Mouse (Mus musculus): ENCODE data around the gene Gm49380.

Gene Gm49380

DNA sequence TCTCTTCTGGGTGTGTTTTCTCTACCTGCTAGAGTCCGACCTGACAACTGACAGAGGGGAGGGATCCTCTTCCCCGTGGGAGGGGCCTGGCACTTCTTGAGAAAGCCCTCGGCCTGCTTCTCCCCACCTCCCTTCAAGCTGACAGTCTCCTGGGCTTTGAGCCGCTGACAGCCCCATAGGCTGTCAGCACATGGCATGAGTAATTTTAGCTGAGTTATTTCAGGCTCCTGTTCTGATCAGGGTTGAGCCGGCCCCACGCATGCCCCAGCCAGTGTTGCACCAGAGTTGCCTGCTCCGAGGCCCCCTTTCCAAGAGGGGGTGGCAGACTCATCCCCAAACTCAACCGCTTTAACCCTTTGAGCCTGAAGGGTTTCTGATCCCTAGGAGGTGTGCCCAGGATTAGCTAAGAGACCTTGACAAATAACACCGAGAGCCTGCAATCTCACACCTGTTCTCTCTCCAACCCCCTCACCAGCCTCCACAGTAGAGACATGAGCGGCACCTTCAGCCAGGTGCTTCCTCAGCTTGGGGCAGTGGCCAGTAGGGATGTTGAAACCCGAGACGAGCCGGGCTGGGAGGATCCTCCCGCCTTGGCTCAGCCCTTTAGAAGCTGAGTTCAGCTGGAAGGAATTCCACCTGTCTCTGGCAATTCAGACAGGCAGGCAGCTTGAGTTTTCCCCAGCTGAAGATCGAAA is 25.4 kb downstream of the Gm49380 start:
- DNase-seq: peak; percentile 98

GRCm38 (mm10) chr9:44086960-44087359 is 26.3 kb downstream of the Gm49380 start:
- DNase-seq: peak; percentile 97

- peak; percentile 99 for DNase-seq
These were observed 27.3 kb downstream of the Gm49380 start for GRCm38 (mm10) chr9:44085741-44086665.

DNA sequence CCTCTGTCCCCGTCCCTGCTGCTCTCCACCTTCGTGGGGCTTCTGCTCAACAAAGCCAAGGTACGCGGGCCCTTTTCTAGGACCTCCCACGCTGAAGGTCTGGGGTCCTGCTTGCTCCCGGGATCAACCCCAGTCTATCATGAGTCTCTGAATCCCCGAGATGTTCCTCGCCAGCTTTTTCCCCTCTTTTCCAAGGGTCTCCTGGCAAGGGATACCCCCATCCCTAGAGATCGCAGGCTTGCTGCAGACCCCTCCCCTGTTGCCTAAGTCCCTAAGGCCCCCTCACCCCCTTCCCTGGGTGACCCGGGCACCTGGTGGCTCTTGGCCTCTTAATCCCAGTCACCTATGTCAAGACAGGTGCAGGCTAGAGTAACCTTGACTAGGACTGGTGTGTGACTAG is 28.0 kb downstream of the Gm49380 start:
- peak; percentile 95 for DNase-seq

DNA sequence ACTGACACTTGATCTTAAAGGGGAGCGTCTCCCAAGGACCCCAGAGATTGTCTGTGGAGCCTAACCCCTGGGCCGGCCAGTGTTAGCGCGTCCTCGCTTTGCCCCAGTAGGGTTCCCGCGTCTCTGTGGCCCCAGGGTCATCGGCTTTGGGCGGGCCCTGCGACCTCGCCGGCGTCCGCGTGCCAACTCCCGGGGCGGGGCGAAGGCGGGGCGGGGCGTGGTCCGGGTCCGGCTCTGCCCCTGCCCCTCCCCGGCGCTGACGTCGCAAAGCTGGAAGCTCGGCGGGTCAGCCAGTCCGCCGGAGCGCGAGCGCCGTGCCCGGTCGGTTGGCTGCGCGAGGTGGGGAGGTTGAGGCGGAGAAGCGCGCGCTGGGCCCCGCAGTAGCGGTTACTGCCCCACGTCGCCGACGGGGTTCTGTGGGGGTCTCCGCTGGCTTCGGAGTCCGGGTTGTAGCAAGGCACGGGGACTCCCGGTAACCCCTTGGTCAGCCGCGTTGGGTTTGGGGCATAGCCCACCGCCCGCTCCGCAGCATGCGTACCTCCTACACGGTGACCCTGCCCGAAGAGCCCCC is 28.6 kb downstream of the Gm49380 start:
- peak; percentile 100 for DNase-seq

- DNase-seq: no peak
These were observed 29.1 kb downstream of the Gm49380 start for GRCm38 (mm10) chr9:44084236-44084635.

GRCm38 (mm10) chr9:44083392-44084121 is 29.7 kb downstream of the Gm49380 start:
- peak; percentile 96 for DNase-seq

DNA sequence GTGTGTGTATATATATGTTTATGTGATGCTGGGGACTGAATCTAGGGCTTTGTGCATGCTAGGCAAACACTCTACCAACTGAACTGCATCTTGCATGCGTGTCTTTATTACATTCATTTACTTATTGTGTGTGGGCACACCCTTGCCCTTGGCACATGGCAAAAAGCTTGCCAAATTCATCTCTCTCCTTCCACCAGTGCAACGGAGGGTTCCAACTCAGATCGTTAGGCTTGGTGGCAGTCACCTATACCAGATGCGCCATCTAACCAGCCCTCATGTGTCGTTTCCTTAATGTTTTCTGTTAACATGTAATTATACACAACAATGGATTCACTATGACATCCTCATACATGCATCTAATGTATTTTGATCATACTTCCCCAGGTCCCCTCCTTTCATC is 31.0 kb downstream of the Gm49380 start:
- no peak for DNase-seq

GRCm38 (mm10) chr9:44081581-44081980 is 31.7 kb downstream of the Gm49380 start:
- peak; percentile 77 for DNase-seq

DNA sequence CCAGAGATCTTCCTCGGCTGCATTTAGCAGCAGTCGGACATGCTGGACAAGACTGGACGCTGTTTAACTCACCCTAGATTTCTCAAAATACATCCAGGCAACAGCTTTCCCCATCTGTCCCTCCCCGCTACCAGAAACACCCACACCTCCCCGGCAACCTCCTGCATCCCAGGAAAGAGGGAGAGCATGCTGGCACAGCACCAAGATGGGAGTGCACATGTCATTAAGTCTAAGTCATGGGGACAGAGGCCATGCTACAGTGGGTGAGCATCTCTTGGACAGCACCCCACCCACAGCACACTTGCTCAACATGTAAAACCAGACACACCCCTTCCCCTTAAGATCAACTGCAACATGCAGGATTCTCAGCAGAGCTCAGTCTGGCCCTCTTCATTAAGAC is 32.3 kb downstream of the Gm49380 start:
- peak; percentile 96 for DNase-seq

DNA sequence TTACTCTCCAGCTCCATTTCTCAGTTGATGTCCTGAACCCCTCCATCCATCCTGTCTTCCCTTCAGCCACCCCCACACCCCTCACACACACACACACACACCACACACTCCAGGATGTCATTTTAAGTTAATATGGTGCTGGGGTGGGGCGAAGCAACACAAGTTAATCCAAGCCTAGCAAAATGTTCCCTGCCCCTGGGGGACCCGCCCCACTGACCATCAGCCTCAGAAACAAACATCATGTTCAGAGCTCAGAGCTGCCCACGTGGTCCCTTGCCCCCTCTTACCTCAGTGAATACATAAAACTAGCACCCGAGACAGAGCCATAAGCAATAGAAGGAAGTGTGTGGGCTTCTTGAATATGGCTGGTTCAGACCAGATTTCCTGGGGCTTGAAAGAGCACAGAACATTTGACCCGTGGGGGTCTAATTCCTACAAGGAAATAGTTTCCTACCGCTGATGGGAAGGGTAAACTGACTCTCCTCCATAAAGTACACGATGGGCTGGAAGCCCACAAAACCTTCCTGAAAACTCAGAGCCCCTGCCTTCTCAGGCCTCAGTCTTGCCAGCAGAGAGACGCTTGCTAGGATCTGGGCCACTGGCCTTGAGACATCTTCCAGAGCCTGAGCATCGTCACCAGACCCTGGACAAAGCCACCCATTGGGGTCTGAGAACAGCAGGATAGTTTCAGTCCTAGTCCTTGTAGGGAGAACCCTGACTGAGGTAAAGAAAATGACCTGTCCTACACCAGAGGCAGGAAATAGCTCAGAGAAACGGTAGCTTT is 33.1 kb downstream of the Gm49380 start:
- peak; percentile 92 for DNase-seq

DNA sequence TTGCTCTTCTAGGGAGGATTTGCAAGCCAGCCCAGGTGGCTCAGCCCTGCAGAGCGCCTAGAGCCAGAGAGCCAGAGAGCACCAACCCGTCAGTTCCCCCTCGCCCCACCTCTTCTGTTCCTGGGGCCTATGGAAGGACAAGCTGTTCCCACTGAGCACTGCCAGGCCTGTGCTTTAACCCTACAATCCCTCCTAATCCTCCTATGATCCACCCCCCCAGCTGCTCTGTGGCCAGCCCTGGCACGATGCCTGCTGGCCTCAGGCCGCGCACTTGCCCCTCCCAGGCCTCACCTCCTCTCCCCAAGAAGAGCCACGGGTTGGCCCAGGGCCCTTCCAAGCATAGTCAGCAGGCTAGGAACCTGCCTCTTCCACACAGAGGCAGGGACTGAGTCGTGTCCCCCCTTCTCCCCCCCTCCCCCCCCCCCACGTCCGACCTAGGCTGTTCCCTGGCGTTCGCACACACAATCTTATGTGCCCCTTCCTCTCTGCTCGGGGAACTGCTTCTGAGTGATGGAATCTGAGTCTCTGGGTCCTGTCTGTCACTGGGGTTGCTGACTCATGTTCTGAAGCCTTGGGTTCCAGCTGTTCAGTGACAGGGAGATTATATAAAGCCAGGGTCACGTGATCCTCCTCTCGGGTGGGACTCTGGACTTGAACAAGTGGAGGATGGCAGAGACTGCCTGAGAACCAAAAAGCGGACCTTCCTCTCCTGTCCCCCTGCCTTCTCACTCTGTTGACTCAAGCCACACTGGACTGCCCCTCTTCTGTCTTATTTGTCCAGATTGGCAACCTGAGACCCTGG is 34.1 kb downstream of the Gm49380 start:
- peak; percentile 99 for DNase-seq

DNA sequence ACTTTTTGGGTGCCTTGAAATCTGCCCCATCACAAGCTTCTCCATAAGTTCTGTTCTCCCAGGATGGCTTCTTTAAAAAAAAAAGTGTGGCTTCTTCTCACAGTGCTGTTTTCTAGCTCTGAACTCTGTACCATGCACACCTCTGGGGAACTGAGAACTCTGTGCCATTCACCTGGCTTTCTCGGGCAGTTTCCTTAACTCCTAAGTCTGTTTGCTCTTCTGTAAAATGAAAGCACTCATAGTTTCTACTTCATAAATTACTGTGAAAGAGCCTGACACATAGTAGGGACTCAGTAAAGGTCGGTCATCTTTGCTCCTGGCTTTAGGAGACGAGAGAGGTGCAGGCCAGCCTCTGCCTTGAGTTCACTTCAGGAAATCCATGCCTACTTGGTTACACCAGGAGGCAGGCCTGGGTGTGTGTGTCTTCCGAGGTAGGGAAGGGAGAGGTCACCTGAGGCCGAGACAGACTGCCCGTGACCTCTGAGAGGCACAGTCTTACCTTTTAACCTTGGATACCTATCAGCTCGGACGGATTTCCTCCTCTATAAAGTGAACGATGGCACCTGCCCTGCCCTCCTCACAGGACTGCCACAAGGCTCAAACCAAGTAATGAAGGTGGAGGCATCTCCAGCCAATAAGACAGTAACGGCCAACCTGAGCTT is 35.0 kb downstream of the Gm49380 start:
- DNase-seq: no peak

DNA sequence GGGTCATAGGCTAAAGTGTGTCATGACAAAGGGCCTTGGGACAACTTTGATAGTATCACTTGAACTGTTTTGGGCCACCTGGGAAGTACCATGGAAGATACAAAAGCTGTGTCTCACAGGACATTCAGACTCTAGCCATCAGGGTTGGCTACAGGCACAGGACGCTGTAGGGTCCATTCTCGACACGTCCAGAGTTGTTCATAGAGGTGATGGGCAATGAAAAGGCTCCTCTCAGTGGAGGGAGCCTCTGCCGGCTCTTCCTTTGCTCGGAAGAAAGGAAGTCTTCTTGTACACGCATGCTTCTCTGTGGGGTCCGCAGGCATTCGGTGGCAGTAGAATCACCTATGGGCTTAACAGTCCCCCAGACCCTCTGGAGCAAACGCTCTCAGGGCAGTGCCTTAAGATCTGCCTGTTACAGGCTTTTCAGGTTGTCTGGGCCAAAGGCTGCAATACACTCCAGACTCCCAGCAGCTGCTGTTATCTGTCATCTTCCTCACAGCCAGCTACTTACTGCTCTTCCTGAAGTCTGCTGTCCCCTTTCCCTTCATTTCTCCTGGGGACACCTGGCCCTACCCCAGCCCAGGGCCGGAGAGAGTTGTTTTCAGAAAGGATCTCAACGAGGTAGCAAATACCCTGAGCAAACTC is 35.9 kb downstream of the Gm49380 start:
- DNase-seq: peak; percentile 87

- DNase-seq: peak; percentile 96
These were observed 36.6 kb downstream of the Gm49380 start for GRCm38 (mm10) chr9:44076764-44077120.

DNA sequence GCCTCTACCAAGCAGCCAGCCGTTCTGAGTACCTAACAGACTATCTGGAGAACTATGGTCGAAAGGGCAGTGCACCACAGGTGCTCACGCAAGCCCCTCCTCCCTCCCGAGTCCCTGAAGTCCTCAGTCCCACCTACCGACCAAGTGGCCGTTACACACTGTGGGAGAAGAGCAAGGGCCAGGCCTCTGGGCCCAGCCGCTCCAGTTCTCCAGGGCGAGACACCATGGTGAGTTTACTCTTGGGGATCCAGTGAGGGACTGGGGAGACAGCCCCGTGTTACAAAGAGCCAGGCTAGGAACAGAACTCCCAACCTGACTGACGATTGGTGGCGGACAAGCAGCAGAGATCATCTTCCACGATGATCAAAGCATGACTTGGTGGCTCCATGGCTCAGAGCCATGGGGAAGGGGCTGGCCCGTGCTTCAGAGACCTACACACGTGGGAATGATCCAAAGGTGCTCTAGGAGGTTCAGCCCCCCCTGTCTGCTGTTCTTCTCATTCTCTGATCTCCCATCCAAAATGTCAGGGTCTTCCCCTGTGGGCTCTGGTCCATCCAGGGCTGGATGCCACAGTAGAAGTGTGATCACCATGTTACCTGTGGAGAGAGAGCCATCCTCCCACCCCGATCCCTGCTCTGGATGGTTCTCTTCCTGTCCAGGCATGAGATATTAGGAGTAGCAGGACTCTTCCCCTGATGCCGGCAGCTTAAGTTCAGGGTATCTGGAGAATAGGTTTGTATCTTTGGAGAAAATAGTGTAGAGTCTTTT is 37.1 kb downstream of the Gm49380 start:
- peak; percentile 92 for DNase-seq

GRCm38 (mm10) chr9:44075276-44075995 is 37.9 kb downstream of the Gm49380 start:
- DNase-seq: peak; percentile 93

GRCm38 (mm10) chr9:44074395-44075275 is 38.7 kb downstream of the Gm49380 start:
- DNase-seq: peak; percentile 90

Measured in heart, adult 11 months (tissue).